Mouse (Mus musculus) CD4-positive, CD25-positive, alpha-beta regulatory T cell, adult 2 months (primary cell): ENCODE data around the gene Fry.

Experiments used
- DNase-seq: peaks from one replicate; pipeline ENCODE4 v3.0.0-alpha.2; 2012; ENCODE audit warnings: low read depth, low spot score

The Fry gene

GRCm38 (mm10) chr5:150521937-150522866 is 403.8 kb downstream of the Fry start, which contains the start of gene Brca2:
TSS of gene Brca2 (plus strand) at chr5:150522630.
- DNase-seq = peak; percentile 94

GRCm38 (mm10) chr5:150522867-150523234 is 404.4 kb downstream of the Fry start:
- DNase-seq = no peak

GRCm38 (mm10) chr5:150525239-150525638 is 406.8 kb downstream of the Fry start:
- no peak for DNase-seq

GRCm38 (mm10) chr5:150541302-150541701 is 422.9 kb downstream of the Fry start:
- no peak for DNase-seq

GRCm38 (mm10) chr5:150543184-150543583 is 424.7 kb downstream of the Fry start:
- DNase-seq = no peak
